Mouse (Mus musculus) cortical plate, adult 2 months (tissue): ENCODE results near the gene Ptprm.

Experiments
- CTCF ChIP-seq: fragments of 200-500 bp; IDR thresholded peaks from 2 replicates; pipeline ENCODE4 v1.5.1; 2011; ENCODE audit warnings: mild to moderate bottlenecking, control low read depth, low read length; ENCODE audit not compliant: insufficient read depth; ENCODE audit errors: extremely low read depth
- POLR2A ChIP-seq: fragments of 200-500 bp; IDR thresholded peaks from 2 replicates; pipeline ENCODE4 v1.6.1; 2011; ENCODE audit warnings: mild to moderate bottlenecking, low read length, control low read depth; ENCODE audit not compliant: insufficient read depth; ENCODE audit errors: extremely low read depth

DNA sequence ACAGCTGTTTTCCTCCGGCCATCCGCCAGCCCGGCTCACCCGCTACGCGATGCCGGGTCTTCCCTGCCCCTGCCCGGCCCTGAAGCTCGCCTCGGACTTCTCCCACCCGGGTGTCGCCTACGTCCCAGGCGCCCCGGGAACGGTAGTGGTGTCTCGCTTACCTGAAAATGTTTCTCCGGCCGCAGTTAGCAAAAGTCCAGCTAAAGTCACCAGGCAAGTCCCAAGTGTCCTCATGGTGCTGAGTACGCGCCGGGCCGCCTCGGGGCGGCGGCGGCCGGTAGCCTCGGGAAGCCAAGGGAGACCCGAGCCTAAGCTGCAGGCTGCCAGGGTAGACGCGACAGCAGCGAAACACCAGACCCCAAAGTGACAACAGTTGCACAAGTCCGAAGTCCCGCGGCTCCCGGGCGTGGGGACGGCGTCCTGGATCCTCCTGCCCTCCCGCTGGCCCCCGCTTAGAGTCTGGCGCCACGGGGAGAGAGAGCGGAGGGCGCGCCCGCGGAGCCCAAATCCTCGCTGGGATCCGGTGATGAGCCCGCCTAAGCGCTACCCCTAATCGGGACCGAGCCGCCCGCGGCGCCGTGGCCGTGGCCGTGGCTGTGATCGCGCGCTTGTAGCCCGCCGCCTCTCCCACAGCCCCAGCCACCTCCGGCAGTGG, 334 bp downstream of the Ptprm start:
- TF ChIP-seq POLR2A (no peak), CTCF (no peak)
